Mouse (Mus musculus): ENCODE results near the gene Gpatch4. TPM values are rescaled to one million over a fixed set of nuclear protein-coding genes. Genes with fewer than 3 reads are reported as not detected.

Gene Gpatch4
- total RNA-seq, 2 experiments from 2014 or later = 7.2 to 8.4 TPM

DNA sequence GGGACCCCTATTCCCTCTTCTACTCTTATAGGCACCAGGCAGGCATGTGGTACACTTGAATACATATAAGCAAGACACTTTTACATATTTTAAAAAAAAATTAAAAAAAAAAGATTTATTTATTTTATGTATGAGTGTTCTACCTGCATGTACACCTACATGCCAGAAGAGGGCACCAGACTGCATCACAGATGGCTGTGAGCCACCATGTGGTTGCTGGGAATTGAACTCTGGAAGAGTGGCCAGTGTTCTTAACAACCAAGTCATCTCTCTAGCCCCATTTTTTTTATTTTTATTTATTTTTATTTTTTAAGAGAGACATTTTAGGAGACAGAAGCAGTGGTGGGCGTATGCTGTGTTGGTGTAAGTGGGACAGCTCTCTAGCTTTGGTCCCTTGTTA lies 44.8 kb downstream of the Gpatch4 start:
- peak; percentile 35 to 37 for DNase-seq
- intact Hi-C loops (cut with DNase I) = loop anchor here (2.0 to 5.0 kb wide), 3 partner anchors 70 to 155 kb away; no protein-coding TSS in a partner anchor

DNA sequence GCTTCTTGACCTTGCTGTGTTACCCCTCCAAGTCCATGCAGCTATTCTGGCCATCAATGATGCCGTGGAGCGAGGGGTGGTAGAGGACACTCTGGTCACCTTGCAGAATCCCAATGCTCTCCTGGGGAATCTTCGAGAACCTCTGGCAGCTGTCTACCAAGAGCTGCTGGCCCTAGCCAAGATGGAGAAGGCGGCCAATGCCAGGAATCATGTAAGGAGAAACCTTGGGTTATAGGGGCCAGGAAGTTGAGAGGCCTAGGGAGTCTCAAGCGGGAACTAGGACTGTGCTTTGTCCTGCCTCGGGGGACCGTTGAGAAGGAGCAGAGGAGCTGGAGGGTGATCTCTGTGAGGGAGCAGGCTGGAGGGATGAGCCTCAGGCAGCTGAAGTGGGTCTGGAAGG lies 47.2 kb downstream of the Gpatch4 start:
- no peak for DNase-seq
- intact Hi-C loops (cut with DNase I) = loop anchor here (2.0 to 5.0 kb wide), 2 partner anchors 25 to 42 kb away; no protein-coding TSS in a partner anchor

GRCm38 (mm10) chr3:88090616-88091015 lies 47.7 kb downstream of the Gpatch4 start:
- intact Hi-C loops (cut with DNase I) = loop anchor here (2.0 to 5.0 kb wide), 2 partner anchors 24 to 42 kb away; no protein-coding TSS in a partner anchor
- DNase-seq = no peak

DNA sequence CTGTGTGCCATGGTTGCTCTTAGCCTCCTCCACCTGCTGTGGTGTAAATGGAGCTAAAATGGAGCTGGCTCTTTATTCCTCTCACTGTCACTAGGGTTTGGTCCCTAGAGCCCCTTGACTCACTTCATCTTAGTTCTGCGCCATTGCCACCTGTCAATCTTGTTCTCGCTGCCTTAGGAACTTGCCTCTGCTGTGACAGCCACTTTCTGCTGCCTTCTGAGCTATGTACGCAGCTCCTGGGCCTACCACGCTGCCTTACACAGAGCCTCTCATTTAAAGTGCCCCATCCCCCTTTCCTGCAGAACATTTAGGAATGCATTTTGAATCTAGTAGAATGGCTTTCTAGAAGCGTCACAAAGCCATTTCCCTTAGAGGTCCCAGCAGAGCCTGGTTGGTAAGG lies 51.2 kb downstream of the Gpatch4 start:
- DNase-seq = no peak
- intact Hi-C loops (cut with DNase I) = loop anchor here (5.0 kb wide), 1 partner anchor 38 kb away; no protein-coding TSS in a partner anchor

GRCm38 (mm10) chr3:88097666-88098065 lies 54.8 kb downstream of the Gpatch4 start:
- intact Hi-C loops (cut with DNase I) = no loop called here
- DNase-seq = no peak

DNA sequence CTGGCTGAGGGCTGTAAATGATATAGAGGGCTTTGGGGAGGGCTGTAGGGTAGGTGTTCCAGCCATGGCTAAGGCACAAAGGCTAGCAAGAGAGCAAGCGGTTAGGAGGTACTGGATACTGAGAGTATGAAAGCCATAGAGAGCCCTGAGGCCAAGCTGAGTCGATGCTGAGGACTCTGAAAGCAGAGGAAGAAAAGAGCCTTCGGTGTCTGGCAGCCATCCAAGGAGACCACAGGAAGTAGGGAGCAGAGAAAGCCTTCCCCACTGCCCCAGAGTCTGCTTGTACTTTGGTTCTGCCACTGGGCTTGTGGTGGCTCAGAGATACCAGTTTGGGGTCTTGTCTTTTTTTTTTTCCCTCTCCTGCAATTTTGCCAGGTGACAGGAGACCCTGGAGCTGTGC lies 57.3 kb downstream of the Gpatch4 start:
- DNase-seq = no peak
- intact Hi-C loops (cut with DNase I) = no loop called here

DNA sequence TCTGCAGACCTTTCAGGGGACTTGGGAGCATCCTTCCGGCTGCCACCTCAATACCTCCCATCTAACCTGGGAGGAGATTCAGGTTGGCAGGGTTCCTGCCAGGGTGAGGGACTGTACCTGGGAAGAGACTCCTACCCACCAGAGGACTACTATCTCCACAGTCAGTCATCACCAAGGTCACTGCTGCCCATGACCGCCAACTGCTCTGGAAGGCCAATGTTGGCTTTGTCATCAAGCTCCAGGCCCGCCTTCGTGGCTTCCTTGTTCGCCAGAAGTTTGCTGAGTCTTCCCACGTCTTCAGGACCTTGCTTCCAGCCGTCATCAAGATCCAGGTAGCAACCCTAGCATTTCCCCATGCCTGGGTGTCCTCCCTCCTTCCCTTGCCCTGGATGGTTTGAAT lies 58.8 kb downstream of the Gpatch4 start:
- no peak for DNase-seq
- intact Hi-C loops (cut with DNase I) = no loop called here

DNA sequence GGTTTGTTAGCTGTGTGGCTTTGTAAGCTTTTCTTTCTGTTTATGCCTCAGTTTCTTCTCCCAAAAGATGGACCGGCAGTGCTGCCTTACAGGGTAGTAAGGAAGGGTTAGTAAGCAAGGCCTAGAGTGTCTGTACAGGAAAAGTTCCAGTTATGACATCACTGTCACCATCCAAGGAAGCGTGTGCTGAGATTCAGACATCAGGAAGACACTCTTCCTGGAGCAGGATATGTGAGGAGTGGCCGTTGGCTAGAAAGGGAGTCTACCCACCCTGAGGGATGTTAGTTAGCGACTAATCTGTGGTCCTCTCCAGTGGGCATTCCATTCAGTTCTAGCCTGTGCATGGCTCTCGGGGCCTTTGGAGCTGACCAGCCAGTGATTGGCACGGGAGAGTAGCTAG lies 59.3 kb downstream of the Gpatch4 start:
- peak in 1 of 2 experiments; percentile 12 for DNase-seq
- intact Hi-C loops (cut with DNase I) = no loop called here

DNA sequence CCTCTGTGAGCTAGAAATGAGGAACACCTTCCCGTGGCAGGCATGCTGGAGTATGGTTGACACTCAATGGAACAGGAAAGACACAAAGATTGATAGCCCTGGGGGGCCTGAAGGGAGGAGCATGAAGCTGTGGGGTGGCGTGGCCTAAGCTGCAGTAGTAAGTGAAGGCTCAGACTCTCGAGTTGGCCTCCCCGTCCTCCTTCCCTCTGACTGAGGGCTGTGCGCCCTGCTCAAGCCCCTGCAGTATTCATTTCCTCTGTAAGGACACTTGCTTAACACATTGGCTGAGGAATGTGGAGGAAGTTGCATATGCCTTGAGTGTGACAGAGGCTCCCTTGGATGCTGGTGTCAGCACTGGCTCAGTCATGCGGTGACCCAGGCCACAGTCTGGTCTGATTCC lies 59.7 kb downstream of the Gpatch4 start:
- intact Hi-C loops (cut with DNase I) = no loop called here
- peak in 1 of 2 experiments; percentile 16 for DNase-seq

Other genes with a start within 250 kb of the Gpatch4 start
- gene Ntrk1, start 247.9 kb upstream of the Gpatch4 start, total RNA-seq (2021) = under 1 TPM; 0.15 to 0.29 TPM
- under 1 TPM; 0.20 to 0.55 TPM for gene Insrr, start 246.2 kb upstream of the Gpatch4 start, total RNA-seq (2021)
- 10 to 100 TPM; 29.5 to 30.7 TPM for gene Pear1, start 218.8 kb upstream of the Gpatch4 start, total RNA-seq (2021)
- gene Sh2d2a, start 196.4 kb upstream of the Gpatch4 start, total RNA-seq (2021) = under 1 TPM; 0.10 to 0.31 TPM
- gene Prcc, start 157.5 kb upstream of the Gpatch4 start, total RNA-seq (2021) = 10 to 100 TPM; 54.8 to 56.2 TPM
- gene Hdgf, start 136.8 kb upstream of the Gpatch4 start, total RNA-seq (2021) = 100 to 1,000 TPM; 106 to 112 TPM
- gene Mrpl24, start 123.6 kb upstream of the Gpatch4 start, total RNA-seq (2021) = 10 to 100 TPM; 60.5 to 75.5 TPM
- 10 to 100 TPM; 16.2 to 18.9 TPM for gene Isg20l2, start 112.8 kb upstream of the Gpatch4 start, total RNA-seq (2021)
- 1 to 10 TPM; 6.8 to 7.0 TPM for gene Rrnad1, start 112.4 kb upstream of the Gpatch4 start, total RNA-seq (2021)
- gene Crabp2, start 94.4 kb upstream of the Gpatch4 start, total RNA-seq (2021) = under 1 TPM; 0.57 to 0.81 TPM
- 10 to 100 TPM; 56.4 to 62.4 TPM for gene Nes, start 72.0 kb upstream of the Gpatch4 start, total RNA-seq (2021)
- gene Bcan, start 42.9 kb upstream of the Gpatch4 start, total RNA-seq (2021) = under 1 TPM in 1 of 2 experiments, not detected in 1; 0.17 TPM
- gene Hapln2, start 15.5 kb upstream of the Gpatch4 start, total RNA-seq (2021) = not detected
- 10 to 100 TPM; 76.5 to 86.4 TPM for gene Naxe, start 15.4 kb downstream of the Gpatch4 start, total RNA-seq (2021)
- gene Ttc24, start 35.2 kb downstream of the Gpatch4 start, total RNA-seq (2021) = not detected
- 10 to 100 TPM; 15.6 to 19.3 TPM for gene Iqgap3, start 38.9 kb downstream of the Gpatch4 start, total RNA-seq (2021)
- 100 to 1,000 TPM; 121 to 133 TPM for gene Mef2d, start 99.3 kb downstream of the Gpatch4 start, total RNA-seq (2021)
- gene Rhbg, start 211.6 kb downstream of the Gpatch4 start, total RNA-seq (2021) = not detected
- under 1 TPM in 1 of 2 experiments, not detected in 1; 0.29 TPM for gene Gm38392, start 244.1 kb downstream of the Gpatch4 start, total RNA-seq (2021)